Mouse (Mus musculus) heart, postnatal 0 days (tissue): ENCODE data around the gene Kif5a. TPM values are rescaled to one million over a fixed set of nuclear protein-coding genes. Genes with fewer than 3 reads are reported as not detected.

Experiments used
- ATAC-seq: fragments of 200-750 bp; cut with Nextera tagmentation; 2 replicates; pipeline ENCODE4 v1.8.0; 2017; ENCODE audit warnings: low read depth, moderate number of reproducible peaks, moderate library complexity; ENCODE audit not compliant: insufficient read depth
- DNase-seq: peaks from one replicate; pipeline ENCODE4 v3.0.0-alpha.2; 2016; ENCODE audit warnings: low spot score
- H3K27ac ChIP-seq: fragments of 300-500 bp; sonication (generic); 2 replicates; pipeline ENCODE4 v1.5.1; 2014; ENCODE audit warnings: low read depth, mild to moderate bottlenecking
- H3K27me3 ChIP-seq: fragments of 300-500 bp; sonication (generic); 2 replicates; pipeline ENCODE4 v1.6.1; 2014; ENCODE audit warnings: low read length, mixed read lengths; ENCODE audit not compliant: control insufficient read depth, insufficient read depth
- H3K36me3 ChIP-seq: fragments of 300-500 bp; sonication (generic); replicated peaks from 2 replicates; pipeline ENCODE4 v1.6.1; 2014; ENCODE audit warnings: low read length, mixed read lengths; ENCODE audit not compliant: control insufficient read depth, insufficient read depth
- H3K4me1 ChIP-seq: fragments of 300-500 bp; sonication (generic); 2 replicates; pipeline ENCODE4 v1.6.1; 2014; ENCODE audit warnings: antibody characterized with exemption; ENCODE audit not compliant: control insufficient read depth, insufficient read depth
- H3K4me2 ChIP-seq: fragments of 300-500 bp; sonication (generic); 2 replicates; pipeline ENCODE4 v1.6.1; 2014; ENCODE audit warnings: low read depth, mild to moderate bottlenecking, low read length, moderate library complexity
- H3K4me3 ChIP-seq: fragments of 300-500 bp; sonication (generic); 2 replicates; pipeline ENCODE4 v1.5.1; 2014; ENCODE audit warnings: low read depth, low read length
- H3K9ac ChIP-seq: fragments of 300-500 bp; sonication (generic); replicated peaks from 2 replicates; pipeline ENCODE4 v1.6.1; 2014; ENCODE audit warnings: low read depth, low read length, mixed read lengths
- H3K9me3 ChIP-seq: fragments of 300-500 bp; sonication (generic); replicated peaks from 2 replicates; pipeline ENCODE4 v1.6.1; 2016; ENCODE audit warnings: low read length; ENCODE audit not compliant: control insufficient read depth
- CTCF ChIP-seq: IDR thresholded peaks from 2 replicates; pipeline ENCODE4 v1.5.1; 2016; ENCODE audit warnings: antibody characterized with exemption, control low read depth, low read depth
- EP300 ChIP-seq: IDR thresholded peaks from 2 replicates; pipeline ENCODE4 v1.6.1; 2016; ENCODE audit warnings: antibody characterized with exemption, low read depth
- WGBS: fragments of 180-500 bp; shearing (Covaris S2); extraction: QIAGEN DNeasy Blood & Tissue Kit; methylation state at CpG from one replicate; pipeline ENCODE4 v1.1.7; 2014; 5-methylcytosine and 5-hydroxymethylcytosine counted together
- polyA plus RNA-seq: library from polyadenylated mRNA; unstranded; fragments of >200 nt; fragmentation: Nextera tagmentation; extraction: Ambion mirVana; gene quantifications from 2 replicates; pipeline ENCODE4 v1.2.1, GENCODE M21; 2015
- total RNA-seq: library from RNA; depleted of rRNA; stranded (reverse); fragments of >200 nt; gene quantifications from 2 replicates; pipeline ENCODE4 v1.2.3, GENCODE M21; 2014; ENCODE audit warnings: low replicate concordance

The Kif5a gene
- total and polyA plus RNA-seq, 2 experiments from 2014 or later = 0.11 to 0.27 TPM

GRCm38 (mm10) chr10:127182624-127183023 lies 80.5 kb downstream of the Kif5a start:
- Histone ChIP-seq H3K4me1 (peaks cover 8% of the 10 kb centered on the region), H3K27ac (no peak overlapping the region), H3K9ac (0 out of 2 replicates have a peak overlapping the region, but pooled peaks have one; percentile 17), H3K4me3 (peak overlapping the region; percentile 32), H3K36me3 (peaks cover 11% of the 10 kb centered on the region), H3K9me3 (no peaks in the 10 kb centered on the region), H3K4me2 (peak overlapping the region; percentile 49), H3K27me3 (peaks cover 56% of the 10 kb centered on the region)
- ATAC-seq (no peak), DNase-seq (no peak)
- TF ChIP-seq EP300 (no peak), CTCF (no peak)
- 72% methylated on average over 4 of the region's 4 CpGs for WGBS

- DNase-seq = no peak
- Histone ChIP-seq H3K36me3 (peaks cover 11% of the 10 kb centered on the region), H3K4me3 (peak overlapping the region; percentile 32), H3K27ac (peak overlapping the region; percentile 63), H3K4me2 (peak overlapping the region; percentile 49), H3K9me3 (no peaks in the 10 kb centered on the region), H3K27me3 (peaks cover 67% of the 10 kb centered on the region), H3K4me1 (peaks cover 8% of the 10 kb centered on the region), H3K9ac (no peak overlapping the region; the same call in 1 of the 2 replicates)
- WGBS = 64% methylated on average over 6 of the region's 6 CpGs
- TF ChIP-seq EP300 (no peak), CTCF (no peak)
- peak; percentile 42 for ATAC-seq
These were observed 81.6 kb downstream of the Kif5a start for GRCm38 (mm10) chr10:127181566-127181965.

GRCm38 (mm10) chr10:127180695-127181047 lies 82.5 kb downstream of the Kif5a start:
- Histone ChIP-seq H3K9me3 (no peaks in the 10 kb centered on the region), H3K4me3 (peak overlapping the region; percentile 36; the same call in 1 of the 2 replicates), H3K4me2 (peak overlapping the region; percentile 65), H3K9ac (no peak overlapping the region), H3K4me1 (peaks cover 8% of the 10 kb centered on the region), H3K27me3 (peaks cover 76% of the 10 kb centered on the region), H3K36me3 (peaks cover 8% of the 10 kb centered on the region), H3K27ac (peak overlapping the region; percentile 58)
- DNase-seq = no peak
- WGBS = 17% methylated on average over 3 of the region's 3 CpGs
- TF ChIP-seq CTCF (no peak), EP300 (no peak)
- no peak; the same call in 1 of the 2 replicates for ATAC-seq

- TF ChIP-seq EP300 (no peak), CTCF (no peak)
- H3K36me3 ChIP-seq = 0 out of 2 replicates have a peak, but pooled peaks cover 2% of the 10 kb centered on the region
- 0 out of 2 replicates have a peak within 1 kb of the TSS, but pooled peaks have one; percentile 4 for H3K9ac ChIP-seq
- H3K27ac ChIP-seq = peak within 1 kb of the TSS; percentile 58
- 3% methylated on average over 33 of the region's 34 CpGs for whole genome bisulfite sequencing
- peak within 1 kb of the TSS; percentile 36 for H3K4me3 ChIP-seq
- DNase-seq (no peak), ATAC-seq (peak; percentile 39)
- H3K4me2 ChIP-seq = peak within 1 kb of the TSS; percentile 65
- peaks cover 79% of the 10 kb centered on the region for H3K27me3 ChIP-seq
- peaks cover 8% of the 10 kb centered on the region for H3K4me1 ChIP-seq
- H3K9me3 ChIP-seq = no peaks in the 10 kb centered on the region
These were observed 83.1 kb downstream of the Kif5a start, which contains the start of gene Slc26a10 for GRCm38 (mm10) chr10:127179871-127180694. TSS of gene Slc26a10 (minus strand) at chr10:127180645.

- Histone ChIP-seq H3K36me3 (no peaks in the 10 kb centered on the region), H3K9me3 (no peaks in the 10 kb centered on the region), H3K4me2 (peak overlapping the region; percentile 65), H3K27me3 (peaks cover 87% of the 10 kb centered on the region), H3K9ac (no peak overlapping the region), H3K4me1 (peaks cover 8% of the 10 kb centered on the region), H3K27ac (no peak overlapping the region), H3K4me3 (peak overlapping the region; percentile 36)
- DNase-seq = no peak
- no peak for ATAC-seq
- no peak for TF ChIP-seq CTCF
- no peak for TF ChIP-seq EP300
- WGBS = 5% methylated on average over 41 of the region's 41 CpGs
These were observed 84.7 kb downstream of the Kif5a start for GRCm38 (mm10) chr10:127178286-127179027.
